In genomic region chr9:34797688-34798339, GRCm38 (mm10) we compare ENCODE assay signal across 15 mouse cellular contexts.
DNase-seq lines count a peak whose midpoint lies in the region; ATAC-seq and TF ChIP-seq lines count a peak whose summit lies in the region.
"Had no signal": no experiment of that assay in that cellular context is flagged by ENCODE, and none has a peak within 500 bp of the region (broad histone marks: within the 10 kb centered on the region; RNA-seq: fewer than 3 reads in every experiment).

No protein-coding gene starts in this region.

- no peaks in the 10 kb centered on the region for H3K36me3 ChIP-seq in kidney, adult 2 months (ENCODE audit: control insufficient read depth, insufficient read depth, low read length)
- no peaks in the 10 kb centered on the region for H3K36me3 ChIP-seq in limb, embryonic 15.5 days
- H3K36me3 ChIP-seq in forebrain, embryonic 16.5 days (ENCODE audit: control insufficient read depth, insufficient read depth): no peaks in the 10 kb centered on the region
- H3K36me3 ChIP-seq: hindbrain, embryonic 13.5 days; liver, embryonic 12.5 days; neural tube, embryonic 12.5 days had no signal

- H3K4me1 ChIP-seq in kidney, adult 2 months (ENCODE audit: control insufficient read depth, insufficient read depth, low read length): no peaks in the 10 kb centered on the region
- H3K4me1 ChIP-seq in limb, embryonic 15.5 days: 0 out of 2 replicates have a peak, but pooled peaks cover 11% of the 10 kb centered on the region
- H3K4me1 ChIP-seq in forebrain, embryonic 16.5 days (replicated peaks; ENCODE audit: control insufficient read depth, insufficient read depth, low read length): 0 out of 2 replicates have a peak, but pooled peaks cover 7% of the 10 kb centered on the region
- H3K4me1 ChIP-seq: hindbrain, embryonic 13.5 days; liver, embryonic 12.5 days; neural tube, embryonic 12.5 days had no signal

- no peak overlapping the region for H3K4me2 ChIP-seq in limb, embryonic 15.5 days
- H3K4me2 ChIP-seq in forebrain, embryonic 16.5 days (ENCODE audit: low read length): no peak overlapping the region
- H3K4me2 ChIP-seq: hindbrain, embryonic 13.5 days; liver, embryonic 12.5 days; neural tube, embryonic 12.5 days had no signal

- 0 out of 2 replicates have a peak, but pooled peaks have one; percentile 52 for ATAC-seq in limb, embryonic 15.5 days (ENCODE audit: insufficient number of reproducible peaks, low FRiP score, low TSS enrichment, low read depth)
- no peak for ATAC-seq in forebrain, embryonic 16.5 days
- ATAC-seq: liver, embryonic 12.5 days had no signal

- no peak for TF ChIP-seq CTCF in kidney, adult 2 months (conservative IDR thresholded peaks at IDR 0.05; ENCODE audit: insufficient read depth, insufficient read length, low read depth, low read length)

- H3K27me3 ChIP-seq in kidney, adult 2 months (replicated peaks; ENCODE audit: control insufficient read depth, insufficient read depth, low read length): no peaks in the 10 kb centered on the region
- no peaks in the 10 kb centered on the region for H3K27me3 ChIP-seq in limb, embryonic 15.5 days
- H3K27me3 ChIP-seq in forebrain, embryonic 16.5 days (replicated peaks; ENCODE audit: control insufficient read depth, insufficient read depth, low read length): no peaks in the 10 kb centered on the region
- H3K27me3 ChIP-seq: hindbrain, embryonic 13.5 days; liver, embryonic 12.5 days; neural tube, embryonic 12.5 days had no signal

- WGBS in kidney, adult 2 months: 33% methylated on average over 6 of the region's 6 CpGs
- 17% methylated on average over 6 of the region's 6 CpGs for WGBS in limb, embryonic 15.5 days
- WGBS in forebrain, embryonic 16.5 days: 51% methylated on average over 6 of the region's 6 CpGs

- H3K27ac ChIP-seq in kidney, adult 2 months (ENCODE audit: insufficient read depth, low read depth, low read length): no peak overlapping the region
- no peak overlapping the region; the same call in 1 of the 2 replicates for H3K27ac ChIP-seq in limb, embryonic 15.5 days
- H3K27ac ChIP-seq in forebrain, embryonic 16.5 days (ENCODE audit: low read length): no peak overlapping the region
- H3K27ac ChIP-seq: hindbrain, embryonic 13.5 days; liver, embryonic 12.5 days; neural tube, embryonic 12.5 days had no signal

- H3K9ac ChIP-seq in limb, embryonic 15.5 days: no peak overlapping the region
- no peak overlapping the region for H3K9ac ChIP-seq in forebrain, embryonic 16.5 days (replicated peaks; ENCODE audit: low read depth, low read length)
- H3K9ac ChIP-seq: hindbrain, embryonic 13.5 days; liver, embryonic 12.5 days; neural tube, embryonic 12.5 days had no signal

- H3K4me3 ChIP-seq in kidney, adult 2 months (ENCODE audit: insufficient read depth, low read depth, low read length): no peak overlapping the region
- H3K4me3 ChIP-seq in limb, embryonic 15.5 days: no peak overlapping the region
- no peak overlapping the region for H3K4me3 ChIP-seq in forebrain, embryonic 16.5 days (replicated peaks; ENCODE audit: low read length)
- H3K4me3 ChIP-seq: erythroblast, embryonic 14.5 days; hindbrain, embryonic 13.5 days; liver, embryonic 12.5 days; neural tube, embryonic 12.5 days had no signal

- DNase-seq in cerebellum, adult 18-20 months: peak; percentile 32 to 38
- no peak for DNase-seq in cerebellum, adult 11 months
- peak; percentile 9 for DNase-seq in kidney, adult 2 months
- no peak for DNase-seq in kidney, adult 18-20 months
- DNase-seq in embryo, embryonic 9.5 days (ENCODE audit: extremely low spot score): peak; percentile 19
- DNase-seq in right cerebral cortex, adult 18-20 months: no peak
- DNase-seq: cerebellum, postnatal 10 days; lung, postnatal 36 days; midbrain, embryonic 14.5 days had no signal

- no peaks in the 10 kb centered on the region for H3K9me3 ChIP-seq in limb, embryonic 15.5 days
- no peaks in the 10 kb centered on the region for H3K9me3 ChIP-seq in forebrain, embryonic 16.5 days (ENCODE audit: control insufficient read depth, low read length)
- H3K9me3 ChIP-seq: hindbrain, embryonic 13.5 days; liver, embryonic 12.5 days; neural tube, embryonic 12.5 days had no signal

- TF ChIP-seq POLR2A in kidney, adult 2 months (IDR thresholded peaks at IDR 0.05; ENCODE audit: low read depth, low read length): no peak

Comparison
In these comparisons a context has a peak if more than half of its experiments do, and no peak if none do; other contexts are left out.
1. DNase-seq: peak in cerebellum, adult 18-20 months (2 of 2), kidney, adult 2 months (single experiment) and embryo, embryonic 9.5 days (single experiment); none in cerebellum, adult 11 months (single experiment), kidney, adult 18-20 months (single experiment) and right cerebral cortex, adult 18-20 months (single experiment).